Mouse (Mus musculus) MEL (cell line): Measurements from ENCODE around the gene Phlda1. TPM values are rescaled to one million over a fixed set of nuclear protein-coding genes. Genes with fewer than 3 reads are reported as not detected.

Source experiments
- DNase-seq: peaks from one replicate; pipeline ENCODE4 v3.0.0; 2011; ENCODE audit warnings: low read depth, low spot score
- H3K27ac ChIP-seq: 2 replicates; pipeline ENCODE4 v1.5.1; 2012; ENCODE audit warnings: low read depth, mild to moderate bottlenecking, control low read depth, low read length, moderate library complexity; ENCODE audit not compliant: control insufficient read depth
- H3K27me3 ChIP-seq, 2 experiments: fragments of 150-350 bp in 1 of 2; sonication (generic) in 1 of 2; 2 replicates each; pipeline ENCODE4 v1.6.1; 2012; ENCODE audit warnings: low read length in 2 of 2, mild to moderate bottlenecking in 2 of 2, improper control_type of control experiment in 1 of 2, moderate library complexity in 1 of 2; ENCODE audit not compliant: insufficient read depth in 2 of 2, control insufficient read depth in 1 of 2
- H3K36me3 ChIP-seq, 2 experiments: 2 replicates each; pipeline ENCODE4 v1.6.1; 2012 to 2014; ENCODE audit warnings: low read length in 2 of 2, improper control_type of control experiment in 1 of 2, inconsistent platforms in 1 of 2, mild to moderate bottlenecking in 1 of 2; ENCODE audit not compliant: insufficient read depth in 2 of 2, control insufficient read depth in 1 of 2
- H3K4me1 ChIP-seq, 2 experiments: fragments of 150-350 bp in 1 of 2; sonication (generic) in 1 of 2; 2 replicates each; pipeline ENCODE4 v1.6.1; 2012; ENCODE audit warnings: low read length in 2 of 2, improper control_type of control experiment in 1 of 2, mild to moderate bottlenecking in 1 of 2; ENCODE audit not compliant: insufficient read depth in 2 of 2, control insufficient read depth in 1 of 2
- H3K4me3 ChIP-seq, 2 experiments: fragments of 150-350 bp in 1 of 2; sonication (generic) in 1 of 2; 2 replicates each; pipeline ENCODE4 v1.5.1; 2012; ENCODE audit warnings: low read depth in 2 of 2, low read length in 2 of 2, mild to moderate bottlenecking in 2 of 2, moderate library complexity in 2 of 2, control low read depth in 1 of 2, improper control_type of control experiment in 1 of 2; ENCODE audit not compliant: control insufficient read depth in 1 of 2, insufficient read depth in 1 of 2
- H3K79me2 ChIP-seq: 2 replicates; pipeline ENCODE4 v1.6.1; 2012; ENCODE audit warnings: mild to moderate bottlenecking, low read length, moderate library complexity; ENCODE audit not compliant: control insufficient read depth, poor library complexity, insufficient read depth
- H3K9ac ChIP-seq: 2 replicates; pipeline ENCODE4 v1.6.1; 2012; ENCODE audit warnings: low read depth, mild to moderate bottlenecking, control low read depth, low read length, moderate library complexity; ENCODE audit not compliant: control insufficient read depth, poor library complexity, severe bottlenecking
- H3K9me3 ChIP-seq: fragments of 150-350 bp; sonication (generic); replicated peaks from 2 replicates; pipeline ENCODE4 v1.6.1; 2012; ENCODE audit warnings: mild to moderate bottlenecking, low read length, improper control_type of control experiment, moderate library complexity; ENCODE audit not compliant: insufficient read depth
- BHLHE40 ChIP-seq: IDR thresholded peaks from 2 replicates; pipeline ENCODE4 v1.6.1; 2012; ENCODE audit warnings: low read depth, mild to moderate bottlenecking, inconsistent platforms, low read length, improper control_type of control experiment, borderline replicate concordance
- CHD1 ChIP-seq: IDR thresholded peaks from 2 replicates; pipeline ENCODE4 v1.6.1; 2012; ENCODE audit warnings: low read depth, mild to moderate bottlenecking, inconsistent platforms, low read length, improper control_type of control experiment
- CTCF ChIP-seq, 3 experiments: IDR thresholded peaks in 2 of 3; conservative IDR thresholded peaks in 1 of 3; 2 replicates each; pipeline ENCODE4 v1.5.1; 2011 to 2012; ENCODE audit warnings: low read length in 3 of 3, low read depth in 2 of 3, mild to moderate bottlenecking in 2 of 3, improper control_type of control experiment in 1 of 3, inconsistent platforms in 1 of 3, mixed read lengths in 1 of 3, moderate library complexity in 1 of 3; ENCODE audit not compliant: control insufficient read depth in 1 of 3, insufficient read depth in 1 of 3, poor library complexity in 1 of 3, severe bottlenecking in 1 of 3
- E2F4 ChIP-seq: IDR thresholded peaks from 2 replicates; pipeline ENCODE4 v1.6.1; 2011; ENCODE audit warnings: low read depth, low read length, improper control_type of control experiment, borderline replicate concordance
- ELF1 ChIP-seq: IDR thresholded peaks from 2 replicates; pipeline ENCODE4 v1.6.1; 2014; ENCODE audit warnings: low read depth, mild to moderate bottlenecking, inconsistent platforms, low read length, improper control_type of control experiment, moderate library complexity
- ETS1 ChIP-seq: IDR thresholded peaks from 2 replicates; pipeline ENCODE4 v1.6.1; 2012; ENCODE audit warnings: low read depth, mild to moderate bottlenecking, inconsistent platforms, low read length, improper control_type of control experiment, moderate library complexity
- GABPA ChIP-seq: IDR thresholded peaks from 2 replicates; pipeline ENCODE4 v1.6.1; 2012; ENCODE audit warnings: low read depth, mild to moderate bottlenecking, inconsistent platforms, low read length, improper control_type of control experiment, moderate library complexity
- HCFC1 ChIP-seq: IDR thresholded peaks from 2 replicates; pipeline ENCODE4 v1.6.1; 2012; ENCODE audit warnings: low read depth, mild to moderate bottlenecking, inconsistent platforms, low read length, improper control_type of control experiment, moderate library complexity
- JUND ChIP-seq: IDR thresholded peaks from 2 replicates; pipeline ENCODE4 v1.6.1; 2011; ENCODE audit warnings: low read depth, mild to moderate bottlenecking, improper control_type of control experiment, low read length
- KAT2A ChIP-seq: conservative IDR thresholded peaks from 2 replicates; pipeline ENCODE4 v1.6.1; 2012; ENCODE audit warnings: low read depth, low read length, improper control_type of control experiment, inconsistent platforms
- MAX ChIP-seq: IDR thresholded peaks from 2 replicates; pipeline ENCODE4 v1.6.1; 2011; ENCODE audit warnings: low read length, improper control_type of control experiment
- MAZ ChIP-seq: IDR thresholded peaks from 2 replicates; pipeline ENCODE4 v1.6.1; 2012; ENCODE audit warnings: low read depth, mild to moderate bottlenecking, inconsistent platforms, low read length, improper control_type of control experiment
- MXI1 ChIP-seq: IDR thresholded peaks from 2 replicates; pipeline ENCODE4 v1.6.1; 2011; ENCODE audit warnings: mild to moderate bottlenecking, low read depth, low read length, improper control_type of control experiment
- MYB ChIP-seq: IDR thresholded peaks from 2 replicates; pipeline ENCODE4 v1.6.1; 2011; ENCODE audit warnings: mild to moderate bottlenecking, low read depth, low read length, improper control_type of control experiment
- MYC ChIP-seq: IDR thresholded peaks from 2 replicates; pipeline ENCODE4 v1.6.1; 2011; ENCODE audit warnings: low read depth, mild to moderate bottlenecking, low read length, improper control_type of control experiment, moderate library complexity
- POLR2A ChIP-seq, 2 experiments: IDR thresholded peaks; 2 replicates each; pipeline ENCODE4 v1.6.1; 2011 to 2012; ENCODE audit warnings: low read length in 2 of 2, mild to moderate bottlenecking in 2 of 2, control low read depth in 1 of 2, improper control_type of control experiment in 1 of 2, low read depth in 1 of 2, moderate library complexity in 1 of 2; ENCODE audit not compliant: control insufficient read depth in 1 of 2, insufficient read depth in 1 of 2, poor library complexity in 1 of 2
- POLR2AphosphoS2 ChIP-seq: IDR thresholded peaks from 2 replicates; pipeline ENCODE4 v1.6.1; 2011; ENCODE audit warnings: low read length, improper control_type of control experiment
- POLR2AphosphoS5 ChIP-seq: IDR thresholded peaks from 2 replicates; pipeline ENCODE4 v1.6.1; 2012; ENCODE audit warnings: low read depth, borderline replicate concordance, mild to moderate bottlenecking, inconsistent platforms, low read length, moderate library complexity, mixed read lengths
- RAD21 ChIP-seq: IDR thresholded peaks from 2 replicates; pipeline ENCODE4 v1.6.1; 2011; ENCODE audit warnings: mild to moderate bottlenecking, low read depth, low read length, improper control_type of control experiment
- RCOR1 ChIP-seq: IDR thresholded peaks from 2 replicates; pipeline ENCODE4 v1.6.1; 2012; ENCODE audit warnings: low read depth, mild to moderate bottlenecking, inconsistent platforms, low read length, improper control_type of control experiment
- TAL1 ChIP-seq: IDR thresholded peaks from 2 replicates; pipeline ENCODE4 v1.6.1; 2012; ENCODE audit warnings: mild to moderate bottlenecking, inconsistent platforms, low read length, moderate library complexity, mixed read lengths
- TBP ChIP-seq: IDR thresholded peaks from 2 replicates; pipeline ENCODE4 v1.8.0; 2011; ENCODE audit warnings: low read depth, low read length, improper control_type of control experiment
- UBTF ChIP-seq: IDR thresholded peaks from 2 replicates; pipeline ENCODE4 v1.6.1; 2012; ENCODE audit warnings: low read depth, mild to moderate bottlenecking, inconsistent platforms, low read length, improper control_type of control experiment, moderate library complexity, borderline replicate concordance; ENCODE audit not compliant: insufficient read depth
- USF1 ChIP-seq: IDR thresholded peaks from 2 replicates; pipeline ENCODE4 v1.6.1; 2014; ENCODE audit warnings: low read depth, mild to moderate bottlenecking, inconsistent platforms, low read length, improper control_type of control experiment, moderate library complexity
- ZC3H11A ChIP-seq: IDR thresholded peaks from 2 replicates; pipeline ENCODE4 v1.6.1; 2012; ENCODE audit warnings: low read depth, mild to moderate bottlenecking, inconsistent platforms, low read length, improper control_type of control experiment
- ZKSCAN1 ChIP-seq: IDR thresholded peaks from 2 replicates; pipeline ENCODE4 v1.6.1; 2012; ENCODE audit warnings: low read depth, mild to moderate bottlenecking, inconsistent platforms, low read length, improper control_type of control experiment, moderate library complexity
- ZNF384 ChIP-seq: IDR thresholded peaks from 2 replicates; pipeline ENCODE4 v1.6.1; 2012; ENCODE audit warnings: low read depth, mild to moderate bottlenecking, inconsistent platforms, low read length, improper control_type of control experiment
- polyA plus RNA-seq, 2 experiments: library from polyadenylated mRNA; stranded (reverse) in 1 of 2; unstranded in 1 of 2; fragments of >175 nt in 1 of 2; fragments of >200 nt in 1 of 2; gene quantifications; 2 replicates each; pipeline versions ENCODE4 v1.2.1 to v1.2.4; 2012; ENCODE audit warnings: low replicate concordance in 2 of 2, low read depth in 1 of 2; ENCODE audit not compliant: insufficient read length in 2 of 2, insufficient read depth in 1 of 2, missing spikeins in 1 of 2
- total RNA-seq: library from RNA; depleted of rRNA; stranded (reverse); fragments of 300-350 nt; gene quantifications from 2 replicates; pipeline ENCODE4 v1.2.3, GENCODE M21; 2012

The Phlda1 gene
- total and polyA plus RNA-seq, 3 experiments, result 0.27 to 3.4 TPM; not detected in 1

- no peak overlapping the region for H3K4me3 ChIP-seq
- no peak for DNase-seq
- H3K4me1 ChIP-seq, result no peaks in the 10 kb centered on the region
- no peak overlapping the region for H3K27ac ChIP-seq
- no peaks in the 10 kb centered on the region for H3K27me3 ChIP-seq
- H3K79me2 ChIP-seq, result no peaks in the 10 kb centered on the region
- no peak for TF ChIP-seq CTCF (IDR thresholded peaks at IDR 0.05 in 2 of 3, conservative IDR thresholded peaks at IDR 0.05 in 1 of 3; ENCODE audit: control insufficient read depth in 1 of 3, insufficient read depth in 1 of 3, low read depth in 2 of 3, low read length in 3 of 3, poor library complexity in 1 of 3, severe bottlenecking in 1 of 3)
- TF ChIP-seq TAL1, result no peak
- no peak for TF ChIP-seq ETS1
- TF ChIP-seq E2F4, result no peak
- no peak for TF ChIP-seq BHLHE40
- TF ChIP-seq ZC3H11A, result no peak
- no peak for TF ChIP-seq ZNF384
- no peak for TF ChIP-seq UBTF
- no peak for TF ChIP-seq MXI1
- TF ChIP-seq USF1, result no peak
- no peak for TF ChIP-seq MAZ
- TF ChIP-seq POLR2AphosphoS5, result no peak
- no peak for TF ChIP-seq MYB
- TF ChIP-seq POLR2A (IDR thresholded peaks at IDR 0.05; ENCODE audit: control insufficient read depth in 1 of 2, insufficient read depth in 1 of 2, low read depth in 1 of 2, low read length in 2 of 2, poor library complexity in 1 of 2), result no peak
- no peak for TF ChIP-seq RCOR1
- no peak for TF ChIP-seq JUND
- no peak for TF ChIP-seq POLR2AphosphoS2
- TF ChIP-seq TBP, result no peak
- no peak overlapping the region for H3K9ac ChIP-seq
- H3K9me3 ChIP-seq, result no peaks in the 10 kb centered on the region
- no peaks in the 10 kb centered on the region for H3K36me3 ChIP-seq
These were observed 47.6 kb downstream of the Phlda1 start for GRCm38 (mm10) chr10:111553695-111554094.

- H3K4me1 ChIP-seq, result peaks cover 0 to 1% of the 10 kb centered on the region in 2 experiments; a peak in 1 of 4 replicates
- H3K4me3 ChIP-seq, result no peak overlapping the region
- H3K36me3 ChIP-seq, result no peaks in the 10 kb centered on the region
- no peak for DNase-seq
- no peaks in the 10 kb centered on the region for H3K79me2 ChIP-seq
- no peak overlapping the region for H3K27ac ChIP-seq
- H3K9me3 ChIP-seq, result no peaks in the 10 kb centered on the region
- H3K9ac ChIP-seq, result no peak overlapping the region
- TF ChIP-seq MYC (no peak), CTCF (IDR thresholded peaks at IDR 0.05 in 2 of 3, conservative IDR thresholded peaks at IDR 0.05 in 1 of 3; ENCODE audit: control insufficient read depth in 1 of 3, insufficient read depth in 1 of 3, low read depth in 2 of 3, low read length in 3 of 3, poor library complexity in 1 of 3, severe bottlenecking in 1 of 3) (no peak), ETS1 (no peak), ZC3H11A (no peak), TBP (no peak), GABPA (no peak), ELF1 (no peak), ZNF384 (no peak), CHD1 (no peak), MAX (no peak), BHLHE40 (no peak), TAL1 (no peak), KAT2A (no peak), RAD21 (no peak), ZKSCAN1 (no peak), HCFC1 (no peak), POLR2AphosphoS2 (no peak), POLR2AphosphoS5 (no peak)
- no peaks in the 10 kb centered on the region for H3K27me3 ChIP-seq
These were observed 48.6 kb downstream of the Phlda1 start for GRCm38 (mm10) chr10:111554651-111555050.
